Mouse (Mus musculus): Measurements from ENCODE around the gene Ptcra. TPM values are rescaled to one million over a fixed set of nuclear protein-coding genes. Genes with fewer than 3 reads are reported as not detected.
A peak's percentile ranks its signal among the peaks of the same experiment; 100 is the strongest.

Ptcra gene
- polyA plus RNA-seq, 1 experiment from 2014 or later: 0.77 TPM

GRCm38 (mm10) chr17:46711612-46712271 is 51.8 kb downstream of the Ptcra start:
- peak overlapping the region; percentile 71 for H3K27ac ChIP-seq (ENCODE audit: low read length)
- H3K27me3 ChIP-seq (ENCODE audit: control insufficient read depth, insufficient read depth, low read length): no peaks in the 10 kb centered on the region
- H3K36me3 ChIP-seq (ENCODE audit: control insufficient read depth, insufficient read depth, low read length): peaks cover 27% of the 10 kb centered on the region; the same call in 1 of the 2 replicates
- under 1% methylated on average over 71 of the region's 76 CpGs for WGBS
- H3K4me1 ChIP-seq (ENCODE audit: control insufficient read depth, insufficient read depth, low read length): peaks cover 10% of the 10 kb centered on the region
- peak overlapping the region; percentile 90 for H3K9ac ChIP-seq (replicated peaks; ENCODE audit: low read depth, low read length)
- peak overlapping the region; percentile 100 for H3K4me3 ChIP-seq (ENCODE audit: low read depth, low read length)
- H3K9me3 ChIP-seq (ENCODE audit: control insufficient read depth, low read depth, low read length): no peaks in the 10 kb centered on the region
- H3K4me2 ChIP-seq (replicated peaks; ENCODE audit: low read depth, low read length): peak overlapping the region; percentile 93
- ATAC-seq (ENCODE audit: insufficient number of reproducible peaks, insufficient read depth, low FRiP score, low read depth): peak; percentile 47; the same call in 1 of the 2 replicates

GRCm38 (mm10) chr17:46710959-46711597 is 52.4 kb downstream of the Ptcra start, which contains the start of gene Pex6:
Gene Pex6 (plus strand): TSS chr17:46711463.
- H3K4me3 ChIP-seq (ENCODE audit: low read depth, low read length): peak within 1 kb of the TSS; percentile 100
- H3K4me1 ChIP-seq (ENCODE audit: control insufficient read depth, insufficient read depth, low read length): peaks cover 10% of the 10 kb centered on the region
- H3K9me3 ChIP-seq (ENCODE audit: control insufficient read depth, low read depth, low read length): no peaks in the 10 kb centered on the region
- H3K27ac ChIP-seq (ENCODE audit: low read length): peak within 1 kb of the TSS; percentile 71
- H3K4me2 ChIP-seq (replicated peaks; ENCODE audit: low read depth, low read length): peak within 1 kb of the TSS; percentile 93
- WGBS: 8% methylated on average over 36 of the region's 36 CpGs
- no peaks in the 10 kb centered on the region for H3K27me3 ChIP-seq (ENCODE audit: control insufficient read depth, insufficient read depth, low read length)
- ATAC-seq (ENCODE audit: insufficient number of reproducible peaks, insufficient read depth, low FRiP score, low read depth): peak; percentile 87
- H3K36me3 ChIP-seq (ENCODE audit: control insufficient read depth, insufficient read depth, low read length): peaks cover 22% of the 10 kb centered on the region; the same call in 1 of the 2 replicates
- H3K9ac ChIP-seq (replicated peaks; ENCODE audit: low read depth, low read length): peak within 1 kb of the TSS; percentile 90

- Histone ChIP-seq H3K9ac (replicated peaks; ENCODE audit: low read depth, low read length) (0 out of 2 replicates have a peak overlapping the region, but pooled peaks have one; percentile 18), H3K4me2 (replicated peaks; ENCODE audit: low read depth, low read length) (no peak overlapping the region), H3K36me3 (ENCODE audit: control insufficient read depth, insufficient read depth, low read length) (no peaks in the 10 kb centered on the region), H3K9me3 (ENCODE audit: control insufficient read depth, low read depth, low read length) (no peaks in the 10 kb centered on the region), H3K27ac (ENCODE audit: low read length) (no peak overlapping the region), H3K27me3 (ENCODE audit: control insufficient read depth, insufficient read depth, low read length) (no peaks in the 10 kb centered on the region), H3K4me3 (ENCODE audit: low read depth, low read length) (no peak overlapping the region), H3K4me1 (ENCODE audit: control insufficient read depth, insufficient read depth, low read length) (peaks cover 27% of the 10 kb centered on the region)
- no peak for ATAC-seq (ENCODE audit: insufficient number of reproducible peaks, insufficient read depth, low FRiP score, low read depth)
- WGBS: 92% methylated on average over 14 of the region's 14 CpGs
Observed at GRCm38 (mm10) chr17:46706375-46707089, 57.0 kb downstream of the Ptcra start.

Other genes with a start within 250 kb of the Ptcra start
- gene Cul9, start 217.3 kb downstream of the Ptcra start, polyA plus RNA-seq (2014; fragmentation: Nextera tagmentation; extraction: Ambion mirVana): 3.6 and 5.6 TPM in 2 replicates
- gene Srf, start 207.5 kb downstream of the Ptcra start, polyA plus RNA-seq (2014; fragmentation: Nextera tagmentation; extraction: Ambion mirVana): 12.2 and 15.7 TPM in 2 replicates
- 37.6 and 45.2 TPM in 2 replicates for gene Ptk7, start 134.2 kb downstream of the Ptcra start, polyA plus RNA-seq (2014; fragmentation: Nextera tagmentation; extraction: Ambion mirVana)
- gene Klc4, start 117.7 kb downstream of the Ptcra start, polyA plus RNA-seq (2014; fragmentation: Nextera tagmentation; extraction: Ambion mirVana): 31.0 and 32.3 TPM in 2 replicates
- 99.2 and 104 TPM in 2 replicates for gene Mrpl2, start 117.5 kb downstream of the Ptcra start, polyA plus RNA-seq (2014; fragmentation: Nextera tagmentation; extraction: Ambion mirVana)
- gene Cul7, start 113.4 kb downstream of the Ptcra start, polyA plus RNA-seq (2014; fragmentation: Nextera tagmentation; extraction: Ambion mirVana): 45.9 and 47.2 TPM in 2 replicates
- 52.3 and 53.5 TPM in 2 replicates for gene Rrp36, start 89.4 kb downstream of the Ptcra start, polyA plus RNA-seq (2014; fragmentation: Nextera tagmentation; extraction: Ambion mirVana)
- 152 and 162 TPM in 2 replicates for gene Mea1, start 84.9 kb downstream of the Ptcra start, polyA plus RNA-seq (2014; fragmentation: Nextera tagmentation; extraction: Ambion mirVana)
- 101 and 105 TPM in 2 replicates for gene Klhdc3, start 82.8 kb downstream of the Ptcra start, polyA plus RNA-seq (2014; fragmentation: Nextera tagmentation; extraction: Ambion mirVana)
- gene Ppp2r5d, start 58.6 kb downstream of the Ptcra start, polyA plus RNA-seq (2014; fragmentation: Nextera tagmentation; extraction: Ambion mirVana): 77.5 and 82.8 TPM in 2 replicates
- gene Pex6, start 52.2 kb downstream of the Ptcra start, polyA plus RNA-seq (2014; fragmentation: Nextera tagmentation; extraction: Ambion mirVana): 18.6 and 18.8 TPM in 2 replicates
- 0.33 and 0.67 TPM in 2 replicates for gene Gnmt, start 34.5 kb downstream of the Ptcra start, polyA plus RNA-seq (2014; fragmentation: Nextera tagmentation; extraction: Ambion mirVana)
- 68.3 and 68.4 TPM in 2 replicates for gene Cnpy3, start 11.5 kb downstream of the Ptcra start, polyA plus RNA-seq (2014; fragmentation: Nextera tagmentation; extraction: Ambion mirVana)
- 79.1 and 84.9 TPM in 2 replicates for gene 2310039H08Rik, start 8.9 kb upstream of the Ptcra start, polyA plus RNA-seq (2014; fragmentation: Nextera tagmentation; extraction: Ambion mirVana)
- 139 and 149 TPM in 2 replicates for gene Rpl7l1, start 19.0 kb upstream of the Ptcra start, polyA plus RNA-seq (2014; fragmentation: Nextera tagmentation; extraction: Ambion mirVana)
- gene Bicral, start 94.8 kb upstream of the Ptcra start, polyA plus RNA-seq (2014; fragmentation: Nextera tagmentation; extraction: Ambion mirVana): 6.0 and 6.6 TPM in 2 replicates
- 52.6 and 54.3 TPM in 2 replicates for gene Tbcc, start 127.0 kb upstream of the Ptcra start, polyA plus RNA-seq (2014; fragmentation: Nextera tagmentation; extraction: Ambion mirVana)
- gene Prph2, start 146.7 kb upstream of the Ptcra start, polyA plus RNA-seq (2014; fragmentation: Nextera tagmentation; extraction: Ambion mirVana): not detected in 2 replicates
- gene Ubr2, start 246.8 kb upstream of the Ptcra start, polyA plus RNA-seq (2014; fragmentation: Nextera tagmentation; extraction: Ambion mirVana): 23.3 and 24.5 TPM in 2 replicates

Data from stomach, embryonic 14.5 days (tissue).